Mouse (Mus musculus): ENCODE measurements around the gene Zfp248.

GRCm38 (mm10) chr6:118478957-118479708 is 23.8 kb upstream of the Zfp248 start, which contains the start of gene Zfp9:
- TF ChIP-seq CTCF (IDR thresholded peaks at IDR 0.05; ENCODE audit: borderline replicate concordance, control insufficient read depth, extremely low read depth, insufficient read depth, low read length, poor library complexity) (no peak), POLR2A (IDR thresholded peaks at IDR 0.05; ENCODE audit: control insufficient read depth, extremely low read depth, insufficient read depth, low read length, poor library complexity) (no peak)
